Mouse (Mus musculus) right cerebral cortex, adult 18-20 months (tissue): Measurements from ENCODE around the gene Ube2a.
A peak's percentile ranks its signal among the peaks of the same experiment; 100 is the strongest.

Source experiments
- DNase-seq: peaks from one replicate; pipeline ENCODE4 v3.0.0; 2022; ENCODE audit warnings: mixed read lengths

Gene Ube2a

DNA sequence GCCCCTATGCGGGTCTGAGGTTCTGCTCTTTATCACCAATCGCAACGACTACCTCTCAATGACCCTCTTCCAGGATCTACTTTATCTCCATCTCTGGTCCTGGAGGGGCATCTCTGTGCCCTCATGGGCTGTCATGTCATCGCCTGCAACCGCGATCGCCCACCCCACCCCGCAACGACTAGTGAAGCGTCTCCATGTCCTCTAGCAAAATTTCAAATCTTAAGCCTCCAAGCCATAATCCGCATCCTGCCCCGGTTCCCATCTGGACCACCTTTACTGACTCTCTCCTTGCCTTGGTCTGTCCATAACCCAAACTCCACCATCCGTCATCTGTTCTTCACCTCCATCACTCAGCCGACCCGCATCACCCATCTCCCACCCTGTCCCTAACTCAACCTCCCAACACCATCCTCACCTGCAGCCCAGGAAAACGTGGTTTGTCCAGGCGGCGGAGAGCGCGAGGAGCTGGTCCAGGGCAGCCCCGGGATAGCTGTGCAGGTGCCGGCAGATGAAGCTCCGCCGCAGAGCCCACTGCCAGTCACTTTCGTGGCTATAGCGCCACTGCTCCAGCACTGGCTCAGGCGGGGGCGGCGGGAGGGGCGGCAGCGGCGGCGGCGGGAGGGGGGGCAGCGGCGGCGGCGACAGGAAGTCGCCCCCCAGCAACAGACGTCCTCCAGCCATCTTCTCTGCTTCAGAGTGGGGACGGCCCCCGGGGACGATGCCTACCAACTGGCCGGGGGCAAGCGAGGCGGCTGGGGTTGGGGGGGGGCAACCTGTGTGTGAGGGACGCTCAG, 28.8 kb downstream of the Ube2a start, which contains the start of gene Nkrf:
Gene Nkrf (minus strand): TSS at position 579 of the 794 bp plus-strand sequence.
- DNase-seq = peak; percentile 43

DNA sequence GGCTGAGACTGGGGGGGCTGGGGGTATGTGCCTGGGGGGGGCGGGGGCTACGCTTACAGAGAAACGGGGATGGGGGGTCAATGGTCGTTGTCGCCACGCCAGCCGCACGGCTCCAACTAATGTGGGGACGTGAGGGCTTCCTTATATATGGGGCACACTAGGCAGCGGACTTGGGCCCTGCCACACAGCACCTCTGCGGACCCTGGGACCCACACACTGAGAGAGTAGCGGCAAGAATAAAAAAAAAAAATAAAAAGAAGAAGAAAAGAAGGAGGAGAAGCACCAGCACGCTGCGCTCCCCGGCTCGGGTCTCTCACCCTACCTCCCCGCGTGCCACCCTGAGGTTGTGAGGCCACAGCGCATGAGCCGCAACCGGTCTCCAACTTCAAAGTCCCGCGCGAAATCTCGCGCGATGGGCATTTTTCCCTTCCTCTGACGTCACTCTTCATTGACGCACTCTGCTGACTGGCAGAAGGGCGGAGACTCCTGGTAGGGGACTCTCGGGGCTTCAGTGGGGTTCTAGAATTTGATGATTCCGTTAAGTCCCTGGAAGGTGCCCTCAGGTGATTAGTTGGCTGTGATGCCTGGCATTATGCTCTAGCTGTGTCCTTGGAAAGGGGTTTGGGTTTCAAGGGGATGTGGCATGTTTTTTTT, 29.5 kb downstream of the Ube2a start:
- DNase-seq = peak; percentile 92

DNA sequence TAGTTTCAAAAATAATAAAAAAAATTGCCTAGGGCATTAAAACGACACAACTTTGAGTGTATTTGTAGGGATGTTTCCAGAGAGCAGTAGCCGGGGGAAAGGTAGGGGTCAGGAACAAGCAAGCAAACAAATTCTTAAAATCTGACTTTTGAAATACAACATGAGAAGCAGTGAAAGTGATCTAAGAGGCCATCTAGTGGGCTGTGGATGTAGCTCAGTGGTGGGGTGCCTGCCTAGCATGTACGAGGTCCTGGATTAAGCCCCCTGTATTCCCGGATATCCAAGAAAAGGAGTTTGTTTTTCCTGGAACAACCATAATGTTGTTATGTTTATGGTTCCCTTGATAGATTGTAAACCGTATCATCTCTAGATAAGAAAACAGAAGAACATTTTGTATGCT, 32.8 kb downstream of the Ube2a start:
- DNase-seq = no peak

DNA sequence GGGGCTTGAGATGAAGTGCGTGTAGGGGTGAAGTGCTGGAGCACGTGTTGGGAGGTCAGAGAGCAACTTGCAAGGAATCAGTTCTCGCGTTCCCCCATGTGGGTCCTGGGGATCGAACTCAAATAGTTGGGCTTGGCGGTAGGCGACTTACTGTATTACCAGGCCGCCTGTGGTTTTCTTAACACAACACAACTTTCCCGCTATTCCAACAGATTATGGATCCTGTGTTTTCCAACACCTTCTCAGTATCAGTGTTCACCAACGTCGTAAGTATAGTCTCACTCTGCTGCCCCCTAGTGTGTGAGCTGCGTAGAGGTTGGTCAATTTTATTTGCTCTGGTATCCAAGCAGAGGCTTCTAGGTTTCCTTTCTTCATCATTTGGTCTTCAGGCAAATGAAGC, 37.6 kb downstream of the Ube2a start:
- DNase-seq = peak; percentile 10

GRCm38 (mm10) chrX:36917749-36918148, 44.0 kb downstream of the Ube2a start:
- DNase-seq = no peak

GRCm38 (mm10) chrX:36921346-36921745, 47.6 kb downstream of the Ube2a start:
- no peak for DNase-seq

- DNase-seq = no peak
These were observed 55.1 kb downstream of the Ube2a start for GRCm38 (mm10) chrX:36928791-36929190.

DNA sequence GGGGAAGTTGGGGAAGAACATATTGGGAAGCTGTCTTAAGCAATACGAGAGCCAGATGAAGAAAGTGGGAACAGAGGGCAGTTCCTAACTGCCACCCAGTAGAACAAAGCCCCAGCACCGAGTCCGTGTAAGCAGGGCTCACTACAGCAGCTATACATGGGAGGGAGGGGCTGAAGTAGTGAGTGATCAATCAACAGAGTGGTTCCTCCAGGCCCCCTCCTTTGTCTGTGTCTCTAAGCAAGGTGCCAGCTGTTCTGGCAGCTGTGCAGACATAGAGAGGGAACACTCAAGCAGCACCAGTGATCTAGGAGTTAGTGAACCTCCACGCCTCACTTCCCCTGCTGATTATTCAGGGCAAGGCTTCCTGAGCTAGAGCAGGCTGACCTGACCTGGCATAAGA, 56.0 kb downstream of the Ube2a start:
- DNase-seq = no peak

DNA sequence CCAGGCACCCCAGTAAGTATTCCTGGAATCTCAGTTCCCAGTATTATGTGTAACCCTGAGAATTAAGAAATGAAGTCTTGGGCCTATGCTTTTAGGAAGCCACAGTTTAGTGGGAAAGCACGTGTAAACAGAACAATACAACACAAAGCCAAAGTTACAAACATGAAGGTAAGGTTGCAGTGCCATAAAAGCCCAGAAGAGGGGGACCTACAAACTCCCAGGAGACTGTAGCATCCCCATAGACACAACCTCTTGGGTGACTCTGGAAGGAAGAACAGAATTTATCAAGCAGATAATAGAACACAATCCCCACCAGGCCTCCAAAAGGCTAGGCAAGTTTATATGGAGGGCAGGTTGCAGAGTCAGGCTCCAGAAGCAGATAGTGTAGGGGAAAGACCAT, 56.9 kb downstream of the Ube2a start:
- no peak for DNase-seq
